Mouse (Mus musculus): ENCODE measurements at regions not wholly inside any gene's neighbourhood (a gene's known extent, or its start where the extent isn't known, plus 50 kb on each side); places are given as distances from the start of the nearest gene placed in this dataset.

DNA sequence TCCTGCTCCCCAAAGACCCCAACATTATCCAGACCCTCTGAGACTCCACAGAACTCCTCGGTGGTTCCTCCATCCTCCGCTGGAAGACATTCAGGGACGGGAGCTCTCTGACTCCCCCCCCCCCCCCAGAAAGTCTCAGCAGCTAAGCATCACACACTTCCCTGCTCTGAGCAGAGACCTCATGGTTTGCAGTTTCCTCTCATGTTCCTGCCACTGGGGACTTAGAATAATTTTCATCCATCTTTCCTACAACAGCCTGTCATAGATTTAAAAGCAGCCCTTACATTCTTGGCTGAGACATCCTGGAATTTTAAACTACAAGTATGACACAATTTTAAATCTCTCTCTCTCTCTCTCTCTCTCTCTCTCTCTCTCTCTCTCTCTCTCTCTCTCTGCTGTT, 69.2 kb downstream of the Gpr65 start:
- no peak for DNase-seq

DNA sequence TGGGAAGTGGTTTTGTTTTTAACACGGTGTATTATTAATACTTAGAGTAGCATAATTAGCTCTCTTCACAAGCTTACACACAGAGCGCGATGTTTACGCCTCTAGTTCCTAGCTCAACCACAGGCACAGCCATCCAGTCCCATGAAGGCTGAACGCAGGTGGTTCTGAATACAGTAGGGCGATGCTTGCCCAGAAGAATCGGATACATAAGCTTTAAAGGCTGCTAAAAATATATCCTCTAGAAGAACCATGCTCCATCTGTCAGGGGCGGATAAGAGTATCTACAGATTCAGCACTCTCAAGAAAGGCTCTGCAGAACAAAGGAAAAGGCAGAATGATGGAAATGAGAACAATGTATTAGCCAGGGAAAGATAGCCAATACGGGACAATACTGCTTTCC, 71.1 kb downstream of the Gpr65 start:
- DNase-seq: no peak

DNA sequence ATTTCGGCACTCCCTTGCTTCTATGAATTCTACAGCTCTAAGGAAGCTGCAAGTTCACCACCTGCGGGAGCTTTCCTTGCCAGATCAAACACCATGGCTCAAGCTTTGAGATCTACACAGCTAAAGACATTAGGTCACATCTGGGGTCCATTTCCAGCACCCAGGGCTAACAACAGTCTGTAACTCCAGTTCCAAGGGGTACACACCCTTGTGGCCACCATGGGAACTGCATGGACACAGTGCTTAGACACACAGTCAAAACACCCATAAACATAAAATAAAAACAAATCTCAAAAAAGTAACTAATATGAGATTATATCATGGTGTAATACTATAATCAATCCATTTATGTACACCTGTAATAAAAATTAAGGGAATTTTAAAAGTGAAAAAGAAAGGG, 73.7 kb downstream of the Gpr65 start:
- DNase-seq: no peak

DNA sequence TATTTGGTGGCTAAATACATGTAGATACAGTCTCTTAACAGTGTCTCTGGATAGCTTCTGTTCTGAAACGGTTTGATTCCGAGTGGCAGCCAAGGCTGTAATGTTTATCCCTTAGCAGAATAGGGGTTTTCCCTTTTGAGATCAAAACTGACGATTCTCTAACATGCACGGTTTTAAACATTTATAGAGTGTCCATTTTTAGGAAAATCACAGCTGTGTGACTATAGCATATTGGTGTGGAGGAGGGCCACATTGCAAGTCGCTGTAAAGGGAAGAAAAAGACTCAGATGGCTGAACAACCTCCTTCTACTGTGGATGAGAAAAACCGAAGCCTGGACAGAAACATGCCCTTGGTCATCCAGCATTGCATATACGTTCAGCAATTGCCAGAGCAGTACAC, 75.2 kb downstream of the Gpr65 start:
- DNase-seq: no peak

GRCm38 (mm10) chr12:98347056-98347455, 78.6 kb downstream of the Gpr65 start:
- DNase-seq: no peak

DNA sequence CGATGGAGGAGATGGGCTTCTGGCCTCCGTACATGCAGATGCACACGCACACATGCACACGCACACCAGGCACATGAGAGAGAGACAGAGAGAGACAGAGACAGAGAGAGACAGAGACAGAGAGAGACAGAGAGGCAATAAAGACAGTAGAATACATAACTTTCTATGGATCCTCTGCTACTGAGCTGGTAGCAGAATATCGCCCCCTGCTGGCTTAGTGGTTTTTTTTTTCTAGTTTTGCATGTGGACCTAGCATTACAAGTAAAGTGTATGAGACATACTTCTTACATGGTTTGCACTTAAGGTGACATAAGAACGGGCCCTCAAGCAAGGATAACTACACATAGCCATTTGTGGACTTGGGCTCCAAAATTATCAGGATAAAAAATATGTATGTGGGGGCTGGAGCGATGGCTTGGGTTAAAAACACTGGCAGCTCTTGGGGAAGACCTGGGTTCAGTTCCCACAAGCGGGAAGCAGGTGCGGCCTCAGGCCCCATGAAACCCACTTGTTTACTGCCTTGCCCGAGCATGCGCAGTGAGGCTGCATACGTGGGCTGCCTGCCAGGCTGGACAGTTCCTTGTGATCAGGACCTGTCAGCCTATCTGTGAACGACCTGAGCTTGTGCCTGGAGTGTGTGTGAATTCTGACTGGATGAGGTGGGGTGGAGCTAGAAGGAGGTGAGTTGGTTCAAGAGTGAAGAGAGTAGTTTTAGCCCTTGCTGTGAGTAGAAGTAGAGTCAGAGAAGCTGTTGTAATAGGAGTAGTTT, 79.3 kb downstream of the Gpr65 start:
- peak in 1 of 2 experiments; percentile 33 for DNase-seq

DNA sequence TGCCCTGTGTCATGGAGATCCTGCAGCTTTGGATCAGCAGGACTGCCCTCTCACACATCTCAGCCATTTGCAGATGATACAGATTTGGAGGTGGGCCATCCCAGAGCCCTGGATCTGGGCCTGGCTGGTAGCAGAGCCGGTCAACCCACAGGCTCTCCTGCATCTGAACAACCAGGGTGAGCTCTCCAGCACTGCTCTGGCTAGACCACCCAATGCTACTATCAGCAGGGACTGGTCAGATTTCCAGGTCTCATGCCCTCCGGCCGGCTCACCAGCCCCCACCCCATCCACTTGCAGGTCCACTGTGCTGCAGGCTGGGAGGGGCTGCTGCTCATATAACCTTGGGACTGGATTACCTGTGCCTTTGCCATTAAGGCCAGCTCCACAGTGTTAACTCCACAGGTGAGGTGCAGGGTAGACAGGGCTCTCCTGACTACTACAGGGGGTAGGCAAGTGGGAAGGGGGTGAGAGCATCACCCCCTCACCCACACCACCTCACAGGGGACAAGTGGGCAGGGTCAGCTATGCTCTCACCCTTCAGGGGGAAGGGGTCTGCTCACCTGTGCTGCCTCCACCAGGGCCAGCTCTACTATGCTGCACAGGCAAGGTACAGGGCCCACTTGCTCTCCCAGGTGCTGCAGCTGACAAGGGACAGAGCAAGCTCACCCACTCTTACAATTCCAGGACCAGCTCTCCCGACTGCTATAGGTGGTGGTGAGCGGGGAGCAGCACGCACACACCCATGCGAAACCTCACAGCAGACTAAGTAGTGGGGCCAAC, 81.6 kb downstream of the Gpr65 start:
- DNase-seq: no peak

DNA sequence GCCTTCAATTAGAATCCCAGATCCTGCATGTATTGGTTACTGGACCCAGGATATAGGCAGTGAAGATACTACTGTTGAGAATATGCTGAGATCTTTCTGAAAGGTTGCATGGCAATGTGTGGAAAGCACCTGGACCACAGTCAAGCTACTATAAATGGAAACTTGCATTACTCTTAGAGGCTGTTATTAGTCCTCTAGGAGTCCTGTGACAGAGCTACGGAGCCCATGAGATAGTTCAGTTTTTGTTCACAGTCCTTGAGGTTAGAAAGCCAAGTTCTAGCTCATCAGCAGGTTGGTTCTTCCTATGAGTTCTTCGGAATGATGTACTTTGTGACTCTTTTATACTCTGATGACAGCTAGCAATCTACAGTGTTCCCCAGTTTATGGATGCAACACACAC, 84.0 kb downstream of the Gpr65 start:
- DNase-seq: no peak

- DNase-seq: no peak
Measured at GRCm38 (mm10) chr12:98354545-98354944, 86.1 kb downstream of the Gpr65 start.

- no peak for DNase-seq
Measured at GRCm38 (mm10) chr12:98367583-98367982, 99.1 kb downstream of the Gpr65 start.

DNA sequence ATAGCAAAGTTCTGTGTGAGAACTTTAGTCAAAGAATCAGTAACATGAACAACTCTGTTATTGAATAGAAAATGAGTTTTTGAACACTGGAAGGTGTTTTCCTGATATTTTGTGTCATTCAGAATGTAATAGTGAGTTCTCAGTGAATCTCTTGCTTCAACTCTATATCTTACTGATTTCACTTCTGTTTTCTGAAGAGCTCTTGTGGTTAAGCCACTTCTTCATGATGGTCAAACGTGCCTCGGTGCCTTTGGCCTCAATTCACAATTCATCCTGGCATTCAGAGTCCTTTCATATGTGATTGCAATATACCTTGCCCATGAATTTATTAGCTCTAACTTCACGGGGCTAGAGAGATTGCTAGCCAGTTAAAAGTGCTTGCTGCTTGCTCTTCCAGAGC, 102.3 kb downstream of the Gpr65 start:
- DNase-seq: no peak

GRCm38 (mm10) chr12:98375214-98375910, 106.9 kb downstream of the Gpr65 start:
- no peak for DNase-seq

Measured in layer of hippocampus, postnatal 36 days (tissue).